Mouse (Mus musculus) forebrain, embryonic 14.5 days (tissue): ENCODE measurements around the gene D3Ertd254e. TPM values are rescaled to one million over a fixed set of nuclear protein-coding genes. Genes with fewer than 3 reads are reported as not detected.

ENCODE experiments used
- ATAC-seq: fragments of 200-750 bp; cut with Nextera tagmentation; 2 replicates; pipeline ENCODE4 v1.8.0; 2017; ENCODE audit warnings: mild to moderate bottlenecking, moderate library complexity
- DNase-seq: peaks from one replicate; pipeline ENCODE4 v3.0.0-alpha.2; 2015; ENCODE audit warnings: low spot score
- H3K27ac ChIP-seq: fragments of 300-500 bp; sonication (generic); 2 replicates; pipeline ENCODE4 v1.5.1; 2014; ENCODE audit warnings: low read depth, mild to moderate bottlenecking, control low read depth, low read length, moderate library complexity
- H3K27me3 ChIP-seq: fragments of 300-500 bp; sonication (generic); replicated peaks from 2 replicates; pipeline ENCODE4 v1.6.1; 2014; ENCODE audit warnings: low read length, control low read depth, mixed read lengths; ENCODE audit not compliant: control insufficient read depth, insufficient read depth
- H3K36me3 ChIP-seq: fragments of 300-500 bp; sonication (generic); 2 replicates; pipeline ENCODE4 v1.6.1; 2014; ENCODE audit warnings: low read length, control low read depth; ENCODE audit not compliant: control insufficient read depth, insufficient read depth
- H3K4me1 ChIP-seq: fragments of 300-500 bp; sonication (generic); 2 replicates; pipeline ENCODE4 v1.6.1; 2014; ENCODE audit warnings: antibody characterized with exemption, low read length, control low read depth; ENCODE audit not compliant: control insufficient read depth, insufficient read depth
- H3K4me2 ChIP-seq: fragments of 300-500 bp; sonication (generic); 2 replicates; pipeline ENCODE4 v1.6.1; 2014; ENCODE audit warnings: mild to moderate bottlenecking, control low read depth, low read length
- H3K4me3 ChIP-seq: fragments of 300-500 bp; sonication (generic); 2 replicates; pipeline ENCODE4 v1.5.1; 2014; ENCODE audit warnings: low read depth, low read length, control low read depth
- H3K9ac ChIP-seq: fragments of 300-500 bp; sonication (generic); 2 replicates; pipeline ENCODE4 v1.6.1; 2014; ENCODE audit warnings: mild to moderate bottlenecking, low read length, control low read depth, moderate library complexity
- H3K9me3 ChIP-seq: fragments of 300-500 bp; sonication (generic); replicated peaks from 2 replicates; pipeline ENCODE4 v1.6.1; 2016; ENCODE audit warnings: low read length, control low read depth, mixed read lengths; ENCODE audit not compliant: control insufficient read depth
- WGBS: fragments of 180-500 bp; shearing (Covaris S2); extraction: QIAGEN DNeasy Blood & Tissue Kit; methylation state at CpG from one replicate; pipeline ENCODE4 v1.1.7; 2014; 5-methylcytosine and 5-hydroxymethylcytosine counted together
- polyA plus RNA-seq: library from polyadenylated mRNA; unstranded; fragments of >200 nt; fragmentation: Nextera tagmentation; extraction: Ambion mirVana; gene quantifications from 2 replicates; pipeline ENCODE4 v1.2.1, GENCODE M21; 2014

Gene D3Ertd254e
- polyA plus RNA-seq, 1 experiment from 2014 or later, result 12.2 TPM

DNA sequence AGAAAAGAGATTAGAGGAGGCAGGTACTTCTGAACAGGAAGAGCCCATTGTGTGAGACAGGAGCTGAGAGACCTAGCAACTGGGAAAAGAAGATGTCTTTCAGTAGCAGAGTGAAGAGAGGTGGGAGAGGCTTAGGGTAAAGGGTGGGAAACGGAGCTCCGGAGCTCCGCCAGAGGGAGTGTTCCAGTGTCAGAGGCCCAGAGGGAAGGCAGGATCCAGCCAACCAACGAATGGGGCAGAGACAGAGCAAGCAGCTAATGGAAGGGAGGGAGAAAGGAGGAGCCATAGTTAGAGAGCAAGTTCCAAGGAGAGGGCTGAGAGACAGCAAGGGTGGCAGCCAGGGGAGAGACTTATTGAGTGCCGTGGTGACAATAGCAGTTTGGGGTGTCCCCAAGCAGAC lies 4.5 kb downstream of the D3Ertd254e start:
- Histone ChIP-seq H3K9me3 (0 out of 2 replicates have a peak, but pooled peaks cover 3% of the 10 kb centered on the region), H3K4me1 (peaks cover 18% of the 10 kb centered on the region), H3K4me3 (no peak overlapping the region), H3K4me2 (no peak overlapping the region), H3K9ac (no peak overlapping the region; the same call in 1 of the 2 replicates), H3K27me3 (no peaks in the 10 kb centered on the region), H3K27ac (no peak overlapping the region), H3K36me3 (peaks cover 10% of the 10 kb centered on the region)
- no peak for ATAC-seq
- WGBS, result 12% methylated on average over 5 of the region's 5 CpGs
- peak; percentile 15 for DNase-seq

DNA sequence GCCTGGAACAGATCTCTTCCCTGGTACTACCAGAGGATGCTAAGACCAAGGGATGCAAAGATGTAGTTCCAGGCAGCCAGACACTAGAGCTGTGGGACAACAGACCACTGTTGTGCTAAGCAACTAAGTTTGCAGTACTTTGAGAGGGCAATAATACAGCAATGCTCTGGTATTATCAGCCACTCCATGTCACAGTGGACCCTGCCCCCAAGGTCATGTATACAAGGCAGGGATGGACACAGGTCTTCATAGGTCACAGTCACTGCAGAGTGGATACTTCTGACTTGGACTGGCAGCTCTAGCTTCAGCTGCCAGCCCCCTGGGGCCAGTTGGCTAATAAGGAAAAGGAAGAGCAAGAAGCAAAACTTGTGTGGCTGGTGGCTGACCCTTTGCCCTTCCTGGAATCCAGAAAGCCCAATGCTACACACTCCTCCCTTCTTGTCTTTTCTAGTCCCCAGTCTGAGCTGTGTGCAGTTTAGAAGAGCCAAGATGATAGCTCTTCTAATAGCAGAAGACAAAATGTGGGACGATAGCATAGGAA lies 19.9 kb downstream of the D3Ertd254e start:
- peaks cover 33% of the 10 kb centered on the region for H3K36me3 ChIP-seq
- no peaks in the 10 kb centered on the region for H3K9me3 ChIP-seq
- 97% methylated on average over 1 of the region's 1 CpGs for WGBS
- H3K4me2 ChIP-seq, result no peak overlapping the region
- no peak overlapping the region for H3K4me3 ChIP-seq
- no peak for ATAC-seq
- H3K27me3 ChIP-seq, result no peaks in the 10 kb centered on the region
- H3K4me1 ChIP-seq, result no peaks in the 10 kb centered on the region
- no peak overlapping the region for H3K9ac ChIP-seq
- no peak overlapping the region for H3K27ac ChIP-seq
- DNase-seq, result no peak

DNA sequence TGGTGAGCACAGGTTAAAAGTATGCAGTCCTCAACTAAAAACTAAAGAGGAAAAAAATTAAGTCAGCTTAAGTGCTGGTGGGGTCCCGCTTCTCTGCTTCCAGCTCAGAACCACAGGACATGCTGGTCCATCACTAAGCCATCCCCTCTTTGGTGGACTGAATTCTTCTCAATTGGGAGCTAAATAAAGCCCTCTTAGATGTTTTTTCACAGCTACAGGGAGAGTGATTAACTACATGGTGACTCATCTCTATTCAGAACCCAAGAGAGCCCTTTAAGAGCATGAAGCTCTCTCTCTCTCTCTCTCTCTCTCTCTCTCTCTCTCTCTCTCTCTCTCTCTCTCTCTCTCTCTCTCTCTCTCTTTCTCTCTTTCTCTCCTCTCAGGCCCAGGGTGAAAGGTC lies 20.5 kb downstream of the D3Ertd254e start:
- peaks cover 27% of the 10 kb centered on the region for H3K36me3 ChIP-seq
- H3K4me2 ChIP-seq, result no peak overlapping the region
- H3K9me3 ChIP-seq, result no peaks in the 10 kb centered on the region
- no peak overlapping the region for H3K4me3 ChIP-seq
- H3K27ac ChIP-seq, result no peak overlapping the region
- ATAC-seq (no peak), DNase-seq (no peak)
- WGBS, result 91% methylated on average over 1 of the region's 1 CpGs
- H3K9ac ChIP-seq, result no peak overlapping the region
- no peaks in the 10 kb centered on the region for H3K4me1 ChIP-seq
- no peaks in the 10 kb centered on the region for H3K27me3 ChIP-seq

DNA sequence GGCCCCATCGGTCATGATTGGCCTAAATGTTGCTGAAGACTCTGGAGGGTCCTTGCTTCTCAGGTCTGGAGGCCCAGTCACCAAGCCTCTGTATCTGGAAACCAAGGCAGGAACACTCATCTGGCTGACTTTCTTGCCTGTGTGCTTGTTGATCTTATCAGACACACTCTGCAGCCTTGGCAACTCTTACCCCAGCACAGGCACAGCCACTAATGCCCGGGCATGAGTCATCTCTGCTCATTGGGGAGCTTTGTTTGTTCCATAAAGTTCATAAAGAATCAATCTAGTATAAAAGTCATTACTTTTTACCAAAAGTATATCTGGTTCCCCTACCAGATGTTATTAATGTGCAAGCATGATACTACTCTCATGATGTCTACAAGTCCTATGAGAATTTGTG lies 22.9 kb downstream of the D3Ertd254e start:
- H3K36me3 ChIP-seq, result peaks cover 9% of the 10 kb centered on the region; the same call in 1 of the 2 replicates
- H3K27ac ChIP-seq, result no peak overlapping the region
- H3K4me2 ChIP-seq, result no peak overlapping the region
- H3K9me3 ChIP-seq, result no peaks in the 10 kb centered on the region
- DNase-seq (no peak), ATAC-seq (no peak)
- H3K4me1 ChIP-seq, result no peaks in the 10 kb centered on the region
- H3K9ac ChIP-seq, result no peak overlapping the region
- 94% methylated on average over 2 of the region's 2 CpGs for WGBS
- no peaks in the 10 kb centered on the region for H3K27me3 ChIP-seq
- H3K4me3 ChIP-seq, result no peak overlapping the region

DNA sequence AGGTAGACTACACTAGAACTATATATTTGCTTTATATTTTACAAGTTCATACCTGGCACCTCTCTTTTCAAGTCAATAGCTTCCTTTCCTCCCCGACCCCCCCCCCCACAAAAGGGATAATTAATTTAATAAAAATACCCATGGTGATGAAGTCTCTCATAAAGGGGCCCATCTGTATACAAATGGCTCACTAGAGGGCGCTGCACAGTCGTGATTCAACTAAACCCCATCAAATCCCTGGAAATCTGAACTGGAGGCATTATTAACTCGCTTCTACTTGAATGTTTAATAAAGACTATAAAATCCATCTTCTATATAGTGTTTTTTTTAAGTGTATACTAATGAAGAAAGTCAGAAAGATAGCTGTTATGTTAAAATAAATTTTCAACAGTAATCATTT lies 30.7 kb downstream of the D3Ertd254e start:
- no peak overlapping the region for H3K4me2 ChIP-seq
- H3K4me3 ChIP-seq, result no peak overlapping the region
- H3K9ac ChIP-seq, result no peak overlapping the region
- H3K27ac ChIP-seq, result no peak overlapping the region
- no peak for ATAC-seq
- H3K4me1 ChIP-seq, result no peaks in the 10 kb centered on the region
- peak; percentile 83 for DNase-seq
- H3K27me3 ChIP-seq, result no peaks in the 10 kb centered on the region
- no peaks in the 10 kb centered on the region for H3K9me3 ChIP-seq
- no peaks in the 10 kb centered on the region for H3K36me3 ChIP-seq
- WGBS, result 9% methylated on average over 4 of the region's 4 CpGs

DNA sequence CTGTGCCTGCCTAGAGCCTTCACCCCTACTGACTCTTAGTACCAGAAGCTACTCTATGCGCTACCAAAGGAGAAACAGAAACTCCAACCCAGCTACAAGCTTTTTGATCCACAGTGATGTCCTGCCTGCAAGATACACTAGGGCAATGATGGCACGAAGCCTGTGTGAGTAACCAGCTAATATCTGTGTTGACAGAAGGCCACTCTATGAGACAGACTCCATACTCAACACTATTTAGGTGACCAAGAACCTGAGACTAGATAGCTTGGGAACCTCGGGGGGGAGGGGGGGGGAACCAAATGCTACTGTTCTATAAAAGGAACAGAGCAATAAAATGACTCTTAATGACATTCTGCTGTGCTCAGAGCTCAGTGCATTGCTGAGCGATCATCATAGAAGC lies 35.7 kb downstream of the D3Ertd254e start:
- Histone ChIP-seq H3K4me2 (no peak overlapping the region), H3K4me3 (no peak overlapping the region), H3K27me3 (no peaks in the 10 kb centered on the region), H3K9me3 (no peaks in the 10 kb centered on the region), H3K9ac (no peak overlapping the region), H3K27ac (no peak overlapping the region), H3K4me1 (no peaks in the 10 kb centered on the region), H3K36me3 (no peaks in the 10 kb centered on the region)
- no peak for DNase-seq
- ATAC-seq, result no peak
- WGBS, result 92% methylated on average over 4 of the region's 4 CpGs

DNA sequence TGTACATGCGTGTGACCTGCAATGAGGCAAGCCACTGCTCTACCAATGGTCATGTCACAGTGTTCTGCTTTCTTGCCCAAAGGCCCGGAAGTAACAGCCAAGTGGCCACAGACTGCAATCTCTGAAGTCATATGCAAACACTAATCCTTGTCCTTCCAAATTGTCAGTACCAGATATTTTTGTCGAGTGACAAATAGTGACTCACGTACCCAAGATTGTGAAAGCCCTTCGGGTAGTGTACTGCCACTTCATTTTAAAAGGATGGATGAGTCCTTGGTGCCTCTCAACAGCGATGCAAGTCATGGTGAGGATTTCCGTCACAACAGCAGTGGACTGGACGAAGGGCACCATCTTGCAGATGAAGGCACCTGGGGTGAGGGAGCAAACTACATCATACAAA lies 38.4 kb downstream of the D3Ertd254e start:
- Histone ChIP-seq H3K27ac (no peak overlapping the region), H3K4me2 (no peak overlapping the region), H3K9me3 (no peaks in the 10 kb centered on the region), H3K4me3 (no peak overlapping the region), H3K36me3 (no peaks in the 10 kb centered on the region), H3K9ac (no peak overlapping the region), H3K4me1 (no peaks in the 10 kb centered on the region), H3K27me3 (no peaks in the 10 kb centered on the region)
- DNase-seq (no peak), ATAC-seq (no peak)
- WGBS, result 89% methylated on average over 8 of the region's 8 CpGs

DNA sequence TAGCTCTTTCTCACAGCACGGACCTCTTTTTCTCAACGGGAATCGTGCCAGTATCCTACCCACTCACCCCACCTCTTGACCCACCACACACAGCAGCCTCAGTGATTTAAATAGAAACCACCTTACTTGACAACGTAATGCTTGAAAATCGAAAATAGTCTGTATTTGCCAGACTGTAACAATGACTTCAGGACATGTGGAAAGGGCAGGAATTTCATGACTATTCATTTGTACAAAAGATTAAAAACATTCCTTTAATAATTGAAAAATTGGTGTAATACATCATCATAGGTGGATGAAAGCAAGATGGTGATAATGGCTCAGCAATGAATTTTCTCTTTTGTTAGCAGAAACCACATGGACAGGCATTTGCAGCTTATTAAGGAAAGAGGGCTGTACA lies 50.3 kb downstream of the D3Ertd254e start:
- H3K4me1 ChIP-seq, result no peaks in the 10 kb centered on the region
- no peaks in the 10 kb centered on the region for H3K27me3 ChIP-seq
- no peak overlapping the region for H3K27ac ChIP-seq
- no peak overlapping the region for H3K9ac ChIP-seq
- H3K9me3 ChIP-seq, result no peaks in the 10 kb centered on the region
- WGBS, result 65% methylated on average over 5 of the region's 5 CpGs
- no peak for DNase-seq
- H3K4me3 ChIP-seq, result no peak overlapping the region
- H3K4me2 ChIP-seq, result no peak overlapping the region
- no peaks in the 10 kb centered on the region for H3K36me3 ChIP-seq
- no peak for ATAC-seq

DNA sequence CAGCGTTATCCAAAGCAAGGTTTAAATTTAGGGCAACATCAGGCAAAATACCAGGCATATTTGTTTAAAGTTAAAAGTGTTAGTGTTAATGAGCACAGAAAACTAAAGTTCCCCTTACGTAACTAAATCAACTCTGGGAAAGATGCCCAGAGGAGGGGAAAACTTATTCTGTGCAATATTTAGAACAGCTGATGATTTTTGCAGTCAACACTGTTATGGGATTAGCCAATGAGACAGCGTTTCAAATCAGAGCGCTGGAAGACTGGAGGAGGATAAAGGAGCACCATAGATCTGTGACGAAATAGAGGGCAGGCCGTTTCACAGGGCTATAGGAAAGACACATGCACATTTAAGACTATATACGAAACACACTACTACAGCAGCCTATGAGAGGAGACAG lies 52.1 kb downstream of the D3Ertd254e start:
- ATAC-seq (peak; percentile 44; the same call in 1 of the 2 replicates), DNase-seq (peak; percentile 43)
- no peak overlapping the region for H3K4me2 ChIP-seq
- no peaks in the 10 kb centered on the region for H3K4me1 ChIP-seq
- H3K27ac ChIP-seq, result no peak overlapping the region
- 73% methylated on average over 7 of the region's 7 CpGs for WGBS
- no peaks in the 10 kb centered on the region for H3K9me3 ChIP-seq
- no peak overlapping the region for H3K4me3 ChIP-seq
- no peak overlapping the region for H3K9ac ChIP-seq
- H3K36me3 ChIP-seq, result no peaks in the 10 kb centered on the region
- H3K27me3 ChIP-seq, result no peaks in the 10 kb centered on the region
